Mouse (Mus musculus) thymus, adult 2 months (tissue): ENCODE results near the gene Nfrkb.

Experiments used
- CTCF ChIP-seq: fragments of 200-500 bp; IDR thresholded peaks from 2 replicates; pipeline ENCODE4 v1.5.1; 2012; ENCODE audit warnings: mild to moderate bottlenecking, control low read depth, low read length, moderate library complexity, borderline replicate concordance; ENCODE audit not compliant: control insufficient read depth, poor library complexity, insufficient read depth; ENCODE audit errors: extremely low read depth
- POLR2A ChIP-seq: fragments of 200-500 bp; IDR thresholded peaks from 2 replicates; pipeline ENCODE4 v1.6.1; 2012; ENCODE audit warnings: mild to moderate bottlenecking, low read length, control low read depth, moderate library complexity; ENCODE audit not compliant: control insufficient read depth, poor library complexity, insufficient read depth; ENCODE audit errors: extremely low read depth

GRCm38 (mm10) chr9:31348915-31349314, 37.1 kb upstream of the Nfrkb start:
- TF ChIP-seq POLR2A (no peak), CTCF (peak; percentile 76; the same call in 1 of the 2 replicates)
